Mouse (Mus musculus) brain, embryonic 18.5 days (tissue): ENCODE results near the gene Cntd1.

Experiments
- DNase-seq: peaks from one replicate; pipeline ENCODE4 v3.0.0-alpha.2; 2012; ENCODE audit warnings: low read depth, low spot score

Cntd1 gene

GRCm38 (mm10) chr11:101253613-101254389, 25.0 kb upstream of the Cntd1 start, which contains the start of gene Vps25:
Vps25 (plus strand) TSS chr11:101253707.
- DNase-seq: peak; percentile 63

- DNase-seq: no peak
Observed at GRCm38 (mm10) chr11:101255826-101256775, 22.7 kb upstream of the Cntd1 start.

- DNase-seq: no peak
Observed at GRCm38 (mm10) chr11:101259261-101259712, 19.5 kb upstream of the Cntd1 start.

GRCm38 (mm10) chr11:101259948-101260825, 18.6 kb upstream of the Cntd1 start, which contains the start of gene Wnk4:
Wnk4 (plus strand) TSS chr11:101260567.
- no peak for DNase-seq

- no peak for DNase-seq
Observed at GRCm38 (mm10) chr11:101260826-101261380, 17.9 kb upstream of the Cntd1 start.

- no peak for DNase-seq
Observed at GRCm38 (mm10) chr11:101262272-101262967, 16.4 kb upstream of the Cntd1 start.

- no peak for DNase-seq
Observed at GRCm38 (mm10) chr11:101263138-101263988, 15.4 kb upstream of the Cntd1 start.

- DNase-seq: no peak
Observed at GRCm38 (mm10) chr11:101263989-101264280, 14.9 kb upstream of the Cntd1 start.

GRCm38 (mm10) chr11:101264954-101265471, 13.8 kb upstream of the Cntd1 start:
- no peak for DNase-seq

GRCm38 (mm10) chr11:101265906-101266305, 12.9 kb upstream of the Cntd1 start:
- no peak for DNase-seq

GRCm38 (mm10) chr11:101269577-101270116, 9.2 kb upstream of the Cntd1 start:
- no peak for DNase-seq

GRCm38 (mm10) chr11:101272446-101272845, 6.4 kb upstream of the Cntd1 start:
- no peak for DNase-seq

GRCm38 (mm10) chr11:101275309-101275708, 3.5 kb upstream of the Cntd1 start:
- no peak for DNase-seq

- no peak for DNase-seq
Observed at GRCm38 (mm10) chr11:101276319-101277070, 2.3 kb upstream of the Cntd1 start.

GRCm38 (mm10) chr11:101277381-101278222, 1.2 kb upstream of the Cntd1 start:
- no peak for DNase-seq

GRCm38 (mm10) chr11:101279193-101279569, 369 bp downstream of the Cntd1 start:
- no peak for DNase-seq

GRCm38 (mm10) chr11:101280837-101281236, 2.0 kb downstream of the Cntd1 start:
- DNase-seq: no peak
